Mouse (Mus musculus) forebrain, embryonic 11.5 days (tissue): Measurements from ENCODE around the gene Spn. TPM values are rescaled to one million over a fixed set of nuclear protein-coding genes. Genes with fewer than 3 reads are reported as not detected.
"Not testable (repeated sequence)": the region's sequence is repeated elsewhere in the genome, so short reads cannot be mapped to it uniquely, and the experiment has no call there.

Source experiments
- ATAC-seq: fragments of 200-750 bp; cut with Nextera tagmentation; replicated peaks from 2 replicates; pipeline ENCODE4 v1.8.0; 2017; ENCODE audit warnings: moderate TSS enrichment; ENCODE audit not compliant: low FRiP score
- DNase-seq: peaks from one replicate; pipeline ENCODE4 v3.0.0-alpha.2; 2017; ENCODE audit warnings: low spot score
- H3K27ac ChIP-seq: fragments of 300-500 bp; sonication (generic); 2 replicates; pipeline ENCODE4 v1.5.1; 2014; ENCODE audit warnings: low read depth, low read length
- H3K27me3 ChIP-seq: fragments of 300-500 bp; sonication (generic); 2 replicates; pipeline ENCODE4 v1.6.1; 2014; ENCODE audit warnings: mild to moderate bottlenecking, low read length, mixed read lengths; ENCODE audit not compliant: control insufficient read depth, insufficient read depth
- H3K36me3 ChIP-seq: fragments of 300-500 bp; sonication (generic); 2 replicates; pipeline ENCODE4 v1.6.1; 2014; ENCODE audit warnings: mild to moderate bottlenecking, low read length, moderate library complexity, mixed read lengths; ENCODE audit not compliant: control insufficient read depth, insufficient read depth
- H3K4me1 ChIP-seq: fragments of 300-500 bp; sonication (generic); replicated peaks from 2 replicates; pipeline ENCODE4 v1.6.1; 2014; ENCODE audit warnings: low read length, mixed read lengths; ENCODE audit not compliant: control insufficient read depth, insufficient read depth
- H3K4me2 ChIP-seq: fragments of 300-500 bp; sonication (generic); 2 replicates; pipeline ENCODE4 v1.6.1; 2014; ENCODE audit warnings: low read depth, mild to moderate bottlenecking, low read length, moderate library complexity, mixed read lengths; ENCODE audit not compliant: severe bottlenecking
- H3K4me3 ChIP-seq: fragments of 300-500 bp; sonication (generic); 2 replicates; pipeline ENCODE4 v1.5.1; 2014; ENCODE audit warnings: low read depth, low read length
- H3K9ac ChIP-seq: fragments of 300-500 bp; sonication (generic); 2 replicates; pipeline ENCODE4 v1.6.1; 2014; ENCODE audit warnings: low read length
- H3K9me3 ChIP-seq: fragments of 300-500 bp; sonication (generic); 2 replicates; pipeline ENCODE4 v1.6.1; 2016; ENCODE audit warnings: low read length, mixed read lengths; ENCODE audit not compliant: control insufficient read depth
- WGBS: fragments of 180-500 bp; shearing (Covaris S2); extraction: QIAGEN DNeasy Blood & Tissue Kit; methylation state at CpG from one replicate; pipeline ENCODE4 v1.1.7; 2014; 5-methylcytosine and 5-hydroxymethylcytosine counted together
- polyA plus RNA-seq: library from polyadenylated mRNA; unstranded; fragments of >200 nt; fragmentation: Nextera tagmentation; extraction: Ambion mirVana; gene quantifications from 2 replicates; pipeline ENCODE4 v1.2.1, GENCODE M21; 2014

The Spn gene
- polyA plus RNA-seq, result 0.11 and 0.12 TPM in 2 replicates

- no peak within 1 kb of the TSS for H3K9ac ChIP-seq
- no peaks in the 10 kb centered on the region for H3K9me3 ChIP-seq
- WGBS, result 76% methylated on average over 9 of the region's 9 CpGs
- H3K27me3 ChIP-seq, result no peaks in the 10 kb centered on the region
- no peak within 1 kb of the TSS for H3K27ac ChIP-seq
- DNase-seq, result no peak
- H3K4me3 ChIP-seq, result no peak within 1 kb of the TSS
- H3K36me3 ChIP-seq, result no peaks in the 10 kb centered on the region
- H3K4me2 ChIP-seq, result no peak within 1 kb of the TSS
- ATAC-seq, result no peak
- no peaks in the 10 kb centered on the region for H3K4me1 ChIP-seq
These were observed at the start of gene Spn for GRCm38 (mm10) chr7:127137262-127138017. Gene Spn (minus strand): TSS chr7:127137823.

GRCm38 (mm10) chr7:127187351-127187750 is 49.7 kb upstream of the Spn start:
- no peak overlapping the region for H3K27ac ChIP-seq
- no peak overlapping the region for H3K9ac ChIP-seq
- H3K4me2 ChIP-seq, result no peak overlapping the region
- H3K36me3 ChIP-seq, result peaks cover 7% of the 10 kb centered on the region
- no peaks in the 10 kb centered on the region for H3K27me3 ChIP-seq
- H3K9me3 ChIP-seq, result no peaks in the 10 kb centered on the region
- DNase-seq, result no peak
- H3K4me1 ChIP-seq, result no peaks in the 10 kb centered on the region
- no peak for ATAC-seq
- H3K4me3 ChIP-seq, result no peak overlapping the region
- WGBS, result 74% methylated on average over 10 of the region's 10 CpGs

GRCm38 (mm10) chr7:127185601-127186000 is 48.0 kb upstream of the Spn start:
- no peak overlapping the region for H3K4me2 ChIP-seq
- no peaks in the 10 kb centered on the region for H3K36me3 ChIP-seq
- no peak for DNase-seq
- H3K9me3 ChIP-seq, result no peaks in the 10 kb centered on the region
- H3K9ac ChIP-seq, result no peak overlapping the region
- no peak for ATAC-seq
- no peaks in the 10 kb centered on the region for H3K4me1 ChIP-seq
- no peak overlapping the region for H3K4me3 ChIP-seq
- no peak overlapping the region for H3K27ac ChIP-seq
- H3K27me3 ChIP-seq, result no peaks in the 10 kb centered on the region
- WGBS, result 69% methylated on average over 3 of the region's 3 CpGs

- H3K4me3 ChIP-seq, result no peak overlapping the region
- no peaks in the 10 kb centered on the region for H3K36me3 ChIP-seq
- no peak for ATAC-seq
- 43% methylated on average over 1 of the region's 1 CpGs for WGBS
- H3K9me3 ChIP-seq, result no peaks in the 10 kb centered on the region
- DNase-seq, result no peak
- no peak overlapping the region for H3K9ac ChIP-seq
- H3K4me2 ChIP-seq, result no peak overlapping the region
- H3K4me1 ChIP-seq, result no peaks in the 10 kb centered on the region
- H3K27ac ChIP-seq, result no peak overlapping the region
- no peaks in the 10 kb centered on the region for H3K27me3 ChIP-seq
These were observed 47.1 kb upstream of the Spn start for GRCm38 (mm10) chr7:127184720-127185119.

GRCm38 (mm10) chr7:127183828-127184227 is 46.2 kb upstream of the Spn start:
- Histone ChIP-seq H3K27me3 (no peaks in the 10 kb centered on the region), H3K4me3 (no peak overlapping the region), H3K4me1 (no peaks in the 10 kb centered on the region), H3K36me3 (no peaks in the 10 kb centered on the region), H3K27ac (no peak overlapping the region), H3K9me3 (no peaks in the 10 kb centered on the region), H3K4me2 (no peak overlapping the region), H3K9ac (no peak overlapping the region)
- ATAC-seq, result no peak
- 79% methylated on average over 6 of the region's 6 CpGs for WGBS
- DNase-seq, result no peak

- no peak overlapping the region for H3K4me3 ChIP-seq
- no peaks in the 10 kb centered on the region for H3K9me3 ChIP-seq
- 84% methylated on average over 8 of the region's 8 CpGs for WGBS
- H3K4me1 ChIP-seq, result no peaks in the 10 kb centered on the region
- ATAC-seq, result no peak
- no peak overlapping the region for H3K9ac ChIP-seq
- no peak for DNase-seq
- H3K36me3 ChIP-seq, result no peaks in the 10 kb centered on the region
- no peak overlapping the region for H3K4me2 ChIP-seq
- no peak overlapping the region for H3K27ac ChIP-seq
- no peaks in the 10 kb centered on the region for H3K27me3 ChIP-seq
These were observed 45.7 kb upstream of the Spn start for GRCm38 (mm10) chr7:127183345-127183744.

- not testable (repeated sequence) for H3K4me3 ChIP-seq, H3K36me3 ChIP-seq, H3K27ac ChIP-seq, H3K4me2 ChIP-seq, ATAC-seq, H3K4me1 ChIP-seq, H3K9me3 ChIP-seq, DNase-seq, H3K9ac ChIP-seq, H3K27me3 ChIP-seq
- 38% methylated on average over 3 of the region's 3 CpGs for WGBS
These were observed 44.1 kb upstream of the Spn start for GRCm38 (mm10) chr7:127181724-127182123.

- Histone ChIP-seq H3K4me3 (no peak overlapping the region), H3K4me1 (no peaks in the 10 kb centered on the region), H3K36me3 (no peaks in the 10 kb centered on the region), H3K27me3 (no peaks in the 10 kb centered on the region), H3K4me2 (no peak overlapping the region), H3K27ac (no peak overlapping the region), H3K9me3 (no peaks in the 10 kb centered on the region), H3K9ac (no peak overlapping the region)
- ATAC-seq, result no peak
- WGBS, result 87% methylated on average over 2 of the region's 2 CpGs
- no peak for DNase-seq
These were observed 43.2 kb upstream of the Spn start for GRCm38 (mm10) chr7:127180783-127181182.

GRCm38 (mm10) chr7:127176937-127177336 is 39.3 kb upstream of the Spn start:
- Histone ChIP-seq H3K4me2 (no peak overlapping the region), H3K27me3 (no peaks in the 10 kb centered on the region), H3K27ac (no peak overlapping the region), H3K4me1 (no peaks in the 10 kb centered on the region), H3K36me3 (no peaks in the 10 kb centered on the region), H3K9me3 (no peaks in the 10 kb centered on the region), H3K4me3 (no peak overlapping the region), H3K9ac (no peak overlapping the region)
- no peak for DNase-seq
- 81% methylated on average over 4 of the region's 4 CpGs for WGBS
- ATAC-seq, result no peak
